Mouse (Mus musculus) urinary bladder, postnatal 25 days (tissue): ENCODE results near the gene Ms4a10.

Experiments
- DNase-seq: peaks from one replicate; pipeline ENCODE4 v3.0.0; 2022; ENCODE audit warnings: low spot score

Ms4a10 gene

GRCm38 (mm10) chr19:10918321-10918991 lies 56.0 kb downstream of the Ms4a10 start:
- DNase-seq, result no peak

GRCm38 (mm10) chr19:10916506-10916905 lies 58.0 kb downstream of the Ms4a10 start:
- no peak for DNase-seq

GRCm38 (mm10) chr19:10914870-10915269 lies 59.6 kb downstream of the Ms4a10 start:
- DNase-seq, result no peak

GRCm38 (mm10) chr19:10914291-10914690 lies 60.2 kb downstream of the Ms4a10 start:
- no peak for DNase-seq
